Mouse (Mus musculus) small intestine, adult 2 months (tissue): ENCODE results near the gene Map4k5.

Experiments used
- CTCF ChIP-seq: fragments of 200-500 bp; IDR thresholded peaks from 2 replicates; pipeline ENCODE4 v1.5.1; 2012; ENCODE audit warnings: low read depth, mild to moderate bottlenecking, control low read depth, inconsistent platforms, low read length, moderate library complexity, mixed read lengths; ENCODE audit not compliant: insufficient replicate concordance, insufficient read length; ENCODE audit errors: extremely low read depth
- POLR2A ChIP-seq: fragments of 200-500 bp; IDR thresholded peaks from 2 replicates; pipeline ENCODE4 v1.6.1; 2012; ENCODE audit warnings: low read depth, mild to moderate bottlenecking, control low read depth, inconsistent platforms, low read length, moderate library complexity

DNA sequence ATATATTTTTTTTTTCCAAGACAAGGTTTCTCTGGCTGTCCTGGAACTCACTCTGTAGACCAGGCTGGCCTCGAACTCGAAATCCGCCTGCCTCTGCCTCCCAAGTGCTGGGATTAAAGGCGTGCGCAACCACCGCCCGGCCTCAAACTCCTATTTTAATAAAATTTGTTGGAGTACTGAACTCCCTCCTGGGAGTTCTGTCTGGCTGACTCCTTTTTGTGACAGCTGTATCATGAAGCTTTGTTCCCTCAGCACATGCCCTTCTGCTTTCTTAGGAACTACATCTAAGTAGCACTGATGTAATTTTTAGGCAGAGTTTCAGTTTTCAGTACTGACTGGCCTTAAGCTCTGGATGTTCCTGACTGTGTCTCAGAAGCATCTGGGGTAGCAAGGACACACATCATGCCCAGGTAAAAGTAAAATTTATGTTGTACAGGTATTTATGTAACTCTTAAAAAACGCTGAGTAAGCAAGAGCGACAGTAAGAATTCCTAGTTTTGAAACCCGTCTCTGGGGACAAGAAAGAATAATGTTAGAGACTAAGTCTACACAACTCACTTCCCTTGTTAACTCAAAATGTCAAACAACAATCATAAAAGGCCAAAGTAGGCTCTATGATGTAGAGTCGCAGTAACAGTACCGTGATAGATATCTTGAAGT lies 37.2 kb downstream of the Map4k5 start:
- TF ChIP-seq CTCF: no peak
- TF ChIP-seq POLR2A: no peak
